Mouse (Mus musculus): Measurements from ENCODE around the gene Vwa8.

Gene Vwa8

DNA sequence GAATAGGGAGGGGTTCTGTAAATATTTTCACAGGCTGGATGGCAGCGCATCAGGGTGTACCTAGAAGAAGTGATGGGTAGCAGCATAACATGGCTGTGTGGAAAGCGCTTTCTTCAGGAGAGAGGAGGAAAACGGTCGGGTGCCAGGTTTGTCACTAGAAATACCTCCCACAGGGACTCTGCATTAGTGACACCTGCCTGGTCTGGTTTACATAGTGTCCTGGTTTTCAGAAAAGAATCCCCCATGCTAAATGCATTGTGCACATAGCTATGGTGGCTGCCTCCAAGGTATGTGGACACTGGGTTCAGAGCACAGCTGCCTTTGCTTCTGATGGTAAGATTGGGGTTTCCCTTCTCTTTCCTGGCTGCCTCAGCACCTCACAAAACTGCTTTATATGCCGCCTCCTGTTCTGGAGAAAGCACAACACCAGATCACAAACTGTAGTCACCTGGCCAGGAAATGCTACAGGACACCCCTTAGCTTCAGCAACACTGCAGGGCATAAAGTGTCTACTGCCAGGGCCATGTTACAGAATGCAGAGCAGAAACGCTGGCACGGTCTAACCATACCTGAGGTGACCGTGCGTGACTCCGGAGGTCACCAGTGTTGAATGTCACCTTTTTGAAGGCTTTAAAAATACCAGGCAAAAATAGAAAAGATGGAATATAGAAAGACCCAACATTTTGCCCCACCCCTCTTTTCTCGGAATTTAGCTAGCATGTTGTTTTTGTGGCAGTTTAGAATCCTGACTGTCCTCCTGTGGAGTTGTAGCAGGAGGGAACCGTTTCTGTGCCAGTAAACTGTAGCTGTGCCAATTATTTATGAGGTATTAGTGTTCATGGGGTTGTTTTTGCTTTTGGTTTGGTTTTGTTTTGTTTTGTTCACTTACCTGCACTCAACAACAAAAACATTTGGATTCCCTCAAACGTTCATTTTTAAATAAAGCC is 295.7 kb downstream of the Vwa8 start:
- no peak for DNase-seq (ENCODE audit: low read depth, low spot score)

GRCm38 (mm10) chr14:79151711-79152110 is 302.9 kb downstream of the Vwa8 start:
- DNase-seq (ENCODE audit: low read depth, low spot score), result no peak

GRCm38 (mm10) chr14:79153896-79154295 is 305.0 kb downstream of the Vwa8 start:
- no peak for DNase-seq (ENCODE audit: low read depth, low spot score)

DNA sequence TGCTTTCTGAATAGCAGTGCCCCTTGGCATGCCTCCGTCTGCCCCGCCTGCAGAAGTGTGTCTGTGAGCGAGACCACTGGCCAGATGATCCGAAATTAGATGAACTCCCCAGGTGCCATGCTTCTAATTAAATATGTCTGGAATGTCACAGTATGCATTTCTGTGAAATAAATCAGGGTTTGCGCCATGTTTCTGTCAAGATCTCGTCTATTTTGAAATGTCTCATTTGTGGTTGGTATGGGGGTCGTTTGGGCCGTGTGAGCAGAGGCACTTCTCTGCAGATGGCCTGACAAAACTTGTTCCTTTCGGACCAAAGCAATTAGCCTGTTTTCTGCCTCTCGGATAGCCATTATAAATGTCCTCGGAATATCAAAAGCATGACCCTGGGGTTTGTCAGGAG is 306.1 kb downstream of the Vwa8 start:
- DNase-seq (ENCODE audit: low read depth, low spot score), result no peak

- DNase-seq (ENCODE audit: low read depth, low spot score), result no peak
Observed at GRCm38 (mm10) chr14:79156526-79157411, 307.9 kb downstream of the Vwa8 start.

GRCm38 (mm10) chr14:79157451-79158218 is 308.8 kb downstream of the Vwa8 start:
- no peak for DNase-seq (ENCODE audit: low read depth, low spot score)

DNA sequence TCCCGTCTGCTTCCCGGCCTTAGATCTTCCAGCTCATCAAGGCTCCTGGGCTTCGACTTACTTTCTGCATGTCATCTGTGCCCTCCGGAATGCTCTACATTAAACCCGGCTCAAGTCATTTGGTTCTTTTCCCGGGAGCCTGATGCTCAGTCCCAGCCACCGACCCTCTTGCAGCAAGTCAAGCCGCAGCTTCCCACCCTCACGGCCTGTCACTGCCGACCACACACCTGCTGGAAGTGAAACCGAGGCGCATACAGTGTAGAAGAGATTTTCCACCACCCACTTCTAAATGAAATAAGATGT is 309.3 kb downstream of the Vwa8 start:
- DNase-seq (ENCODE audit: low read depth, low spot score), result no peak

DNA sequence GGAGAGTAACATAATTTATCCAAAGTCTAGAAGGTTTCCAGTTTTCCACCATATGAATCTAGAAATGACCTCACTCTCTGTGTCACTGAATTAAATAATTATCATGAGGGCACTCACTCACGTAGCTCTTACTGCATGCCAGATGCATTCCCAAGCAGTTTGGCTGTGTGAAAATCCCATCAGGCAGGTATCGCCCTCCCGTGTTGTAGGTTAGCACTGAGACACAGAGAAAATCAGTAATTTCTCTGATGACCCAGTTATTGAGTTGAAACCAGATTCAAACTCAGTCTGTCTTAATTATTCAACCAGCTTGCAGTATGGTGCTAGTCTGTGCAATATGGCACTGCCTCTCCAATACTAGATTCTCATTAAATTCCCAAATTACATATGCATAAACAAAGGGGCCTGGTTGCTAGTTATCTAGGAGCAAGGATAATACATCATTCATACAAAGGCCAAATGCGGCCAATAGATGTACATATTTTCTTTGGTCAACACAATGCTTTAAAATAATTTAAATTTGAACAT is 309.9 kb downstream of the Vwa8 start:
- DNase-seq (ENCODE audit: low read depth, low spot score), result no peak

DNA sequence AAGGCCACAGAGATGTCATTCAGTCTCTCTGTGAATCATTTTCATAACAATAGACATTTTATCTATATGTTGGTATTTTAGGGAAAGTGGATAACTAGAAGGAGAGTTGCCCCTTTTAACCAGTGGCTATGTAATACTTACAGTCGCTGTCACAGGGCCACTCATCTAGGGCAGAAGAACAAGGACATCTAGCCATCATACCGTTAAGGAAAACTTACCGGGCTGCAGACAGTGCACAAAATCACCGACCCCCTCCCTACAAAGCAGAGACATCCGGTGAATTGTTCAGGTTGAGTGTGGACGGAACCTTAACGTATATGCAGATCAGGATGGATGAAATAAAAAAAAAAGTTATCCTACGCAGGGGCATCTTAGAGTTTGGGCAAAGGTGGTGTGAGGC is 310.6 kb downstream of the Vwa8 start:
- DNase-seq (ENCODE audit: low read depth, low spot score), result no peak

DNA sequence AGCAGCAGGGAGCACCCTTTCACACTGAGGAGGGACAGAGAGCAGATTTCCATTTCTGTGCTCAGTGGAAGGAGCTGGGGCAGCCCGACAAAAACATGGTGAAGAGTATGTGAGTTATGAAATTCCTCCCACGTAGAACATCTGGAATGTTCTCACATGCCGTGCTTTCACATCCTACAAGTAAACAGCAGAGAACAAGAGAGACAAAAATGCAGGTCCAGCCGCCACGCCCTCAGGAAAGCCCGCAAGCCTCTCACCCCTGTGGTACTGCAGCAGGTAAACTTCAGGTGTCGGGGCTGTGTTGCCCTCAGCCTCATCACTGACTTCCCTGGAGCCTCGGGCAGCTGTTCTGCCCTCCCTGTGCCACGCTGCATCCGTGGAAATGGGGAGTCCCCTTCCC is 311.6 kb downstream of the Vwa8 start:
- DNase-seq (ENCODE audit: low read depth, low spot score), result no peak

GRCm38 (mm10) chr14:79160966-79161365 is 312.1 kb downstream of the Vwa8 start:
- DNase-seq (ENCODE audit: low read depth, low spot score), result no peak

GRCm38 (mm10) chr14:79161741-79162140 is 312.9 kb downstream of the Vwa8 start:
- DNase-seq (ENCODE audit: low read depth, low spot score), result no peak

DNA sequence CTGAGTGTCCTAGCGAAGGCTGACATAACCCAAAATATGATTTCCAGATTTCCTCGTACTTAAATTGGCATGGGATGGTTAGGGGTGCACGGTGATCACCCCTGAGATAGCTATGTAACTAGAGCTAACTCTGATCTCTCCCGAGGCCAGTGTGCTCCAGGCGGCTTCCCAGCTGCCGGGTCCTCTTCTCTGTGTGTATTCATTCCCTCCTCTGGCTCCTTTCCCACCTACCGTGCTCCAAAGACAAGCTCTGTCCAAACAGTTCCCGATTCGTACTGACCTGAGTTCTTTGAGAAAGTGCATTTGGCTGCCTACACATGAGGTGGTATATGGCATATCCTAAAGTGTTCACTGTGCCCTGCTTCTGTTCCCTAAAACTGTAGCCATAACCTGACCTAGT is 313.8 kb downstream of the Vwa8 start:
- no peak for DNase-seq (ENCODE audit: low read depth, low spot score)

DNA sequence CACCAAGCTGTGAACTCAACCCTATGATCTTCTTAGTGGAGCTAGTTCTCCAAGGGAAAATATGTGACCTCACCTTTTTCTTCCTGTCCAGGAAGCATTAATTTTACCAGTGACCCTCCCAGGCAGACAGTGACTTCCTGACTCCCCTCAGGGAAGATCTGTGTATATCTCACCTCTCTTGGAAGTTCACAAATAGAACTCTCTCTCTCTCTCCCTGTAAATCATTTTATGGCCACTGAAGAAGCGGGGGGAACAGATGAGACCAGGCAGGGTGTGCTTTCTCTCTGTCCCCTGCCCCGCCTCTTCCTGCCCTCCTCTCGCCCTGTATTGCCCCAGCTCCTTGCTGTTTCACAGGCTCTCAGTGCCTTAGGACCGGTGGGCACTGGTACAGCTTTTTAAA is 315.5 kb downstream of the Vwa8 start:
- DNase-seq (ENCODE audit: low read depth, low spot score), result no peak

DNA sequence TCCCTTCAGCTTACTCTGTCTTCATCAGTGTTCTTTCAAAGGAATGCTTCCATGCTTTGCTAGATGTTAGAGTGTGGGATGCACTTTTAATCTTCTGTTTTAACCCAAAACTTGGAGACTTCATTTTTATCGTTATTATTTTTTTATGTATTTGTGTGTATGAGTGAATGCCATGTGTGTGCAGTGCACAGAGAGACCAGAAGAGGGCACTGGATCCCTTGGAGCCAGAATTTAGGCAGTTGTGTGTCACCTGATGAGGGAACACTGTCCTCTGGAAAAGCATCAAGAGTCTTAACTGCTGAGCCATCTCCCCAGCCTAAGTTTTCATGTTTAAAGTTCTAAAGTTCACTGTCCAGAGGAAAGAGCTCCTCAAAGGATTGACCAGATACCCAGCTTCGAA is 316.1 kb downstream of the Vwa8 start:
- no peak for DNase-seq (ENCODE audit: low read depth, low spot score)

GRCm38 (mm10) chr14:79174526-79174925 is 325.7 kb downstream of the Vwa8 start:
- no peak for DNase-seq (ENCODE audit: low read depth, low spot score)

GRCm38 (mm10) chr14:79177754-79178153 is 328.9 kb downstream of the Vwa8 start:
- DNase-seq (ENCODE audit: low read depth, low spot score), result no peak

GRCm38 (mm10) chr14:79178247-79178646 is 329.4 kb downstream of the Vwa8 start:
- no peak for DNase-seq (ENCODE audit: low read depth, low spot score)

DNA sequence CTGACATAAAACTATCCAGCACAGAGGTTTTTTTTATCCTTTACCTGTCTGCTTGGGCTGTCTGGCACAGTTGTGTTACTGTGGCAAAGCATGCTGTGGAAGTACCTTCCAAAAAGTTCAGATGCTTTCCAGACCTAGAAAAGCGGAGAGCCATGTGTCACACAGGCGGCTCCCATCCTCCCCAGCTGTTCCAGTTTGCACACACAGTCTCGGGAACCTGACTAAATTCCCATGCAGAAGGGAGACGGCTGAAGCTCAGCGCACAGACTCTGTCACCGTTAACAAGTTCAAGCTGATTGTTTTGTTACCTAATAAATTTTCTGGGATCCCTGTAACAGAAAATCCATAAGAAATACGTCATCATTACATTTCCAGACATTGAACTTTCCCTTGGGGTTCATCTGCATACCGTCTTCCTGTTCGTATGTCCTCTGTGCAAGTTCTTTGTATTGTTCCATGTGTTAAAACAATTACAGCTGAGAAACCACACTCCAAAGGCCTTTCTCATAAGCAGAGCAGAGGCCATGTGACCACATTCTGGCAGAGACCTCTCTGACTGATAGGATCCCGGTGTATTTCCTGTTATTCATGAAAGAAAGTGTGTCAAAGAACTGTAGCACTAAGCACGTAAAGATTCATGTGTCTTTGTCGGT is 331.4 kb downstream of the Vwa8 start:
- DNase-seq (ENCODE audit: low read depth, low spot score), result no peak

GRCm38 (mm10) chr14:79181748-79182147 is 332.9 kb downstream of the Vwa8 start:
- DNase-seq (ENCODE audit: low read depth, low spot score), result no peak

GRCm38 (mm10) chr14:79182801-79183200 is 333.9 kb downstream of the Vwa8 start:
- no peak for DNase-seq (ENCODE audit: low read depth, low spot score)
